Mouse (Mus musculus): ENCODE measurements around the gene Kdm4d. TPM values are rescaled to one million over a fixed set of nuclear protein-coding genes. Genes with fewer than 3 reads are reported as not detected.
A peak's percentile ranks its signal among the peaks of the same experiment; 100 is the strongest.

Kdm4d gene
- 0.18 and 0.26 TPM in 2 replicates for polyA plus RNA-seq (2014; fragmentation: Nextera tagmentation; extraction: Ambion mirVana)

GRCm38 (mm10) chr9:14500023-14500915 lies at the start of gene Kdm4d, which contains the start of gene Cwc15:
Gene Kdm4d, minus strand, starts transcription at chr9:14500482.
Gene Cwc15, plus strand, starts transcription at chr9:14500617.
- Histone ChIP-seq H3K4me2 (peak within 1 kb of the TSS; percentile 81), H3K27me3 (replicated peaks; ENCODE audit: control insufficient read depth, insufficient read depth, low read length) (no peaks in the 10 kb centered on the region), H3K9me3 (ENCODE audit: control insufficient read depth, low read length) (no peaks in the 10 kb centered on the region), H3K9ac (ENCODE audit: low read depth, low read length) (peak within 1 kb of the TSS; percentile 71), H3K36me3 (ENCODE audit: control insufficient read depth, insufficient read depth, low read length) (peaks cover 8% of the 10 kb centered on the region; the same call in 1 of the 2 replicates), H3K27ac (ENCODE audit: low read depth, low read length) (0 out of 2 replicates have a peak within 1 kb of the TSS, but pooled peaks have one; percentile 30), H3K4me1 (replicated peaks; ENCODE audit: control insufficient read depth, insufficient read depth, low read length) (no peaks in the 10 kb centered on the region; the same call in 1 of the 2 replicates), H3K4me3 (ENCODE audit: low read depth, low read length) (peak within 1 kb of the TSS; percentile 90)
- ATAC-seq (replicated peaks; ENCODE audit: low FRiP score): peak; percentile 97
- WGBS: under 1% methylated on average over 59 of the region's 59 CpGs
- DNase-seq (ENCODE audit: low spot score): peak; percentile 88

DNA sequence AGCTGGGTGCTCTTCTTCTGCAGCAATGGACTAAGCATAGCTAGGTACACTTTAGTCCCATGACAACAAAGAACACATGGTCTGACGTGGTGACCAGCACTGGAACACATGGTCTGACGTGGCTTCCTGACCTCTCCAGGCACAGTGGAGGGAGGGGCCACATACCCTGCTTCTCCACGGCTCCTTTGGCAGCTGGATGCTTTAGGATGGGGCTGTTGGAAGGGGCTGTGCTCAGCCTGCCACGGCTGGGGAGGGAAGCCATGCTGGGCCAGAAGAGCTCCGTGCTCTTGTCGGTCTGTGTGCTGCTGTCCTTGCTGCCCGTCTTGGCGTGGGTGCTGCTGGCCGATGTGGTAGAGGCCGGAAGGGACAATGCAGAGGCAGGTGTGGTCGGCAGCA lies 48.1 kb upstream of the Kdm4d start:
- ATAC-seq (replicated peaks; ENCODE audit: low FRiP score): no peak
- H3K4me3 ChIP-seq (ENCODE audit: low read depth, low read length): no peak overlapping the region
- H3K9ac ChIP-seq (ENCODE audit: low read depth, low read length): no peak overlapping the region
- WGBS: 77% methylated on average over 11 of the region's 11 CpGs
- no peak overlapping the region for H3K27ac ChIP-seq (ENCODE audit: low read depth, low read length)
- H3K4me2 ChIP-seq: no peak overlapping the region
- H3K9me3 ChIP-seq (ENCODE audit: control insufficient read depth, low read length): no peaks in the 10 kb centered on the region
- peaks cover 6% of the 10 kb centered on the region for H3K36me3 ChIP-seq (ENCODE audit: control insufficient read depth, insufficient read depth, low read length)
- DNase-seq (ENCODE audit: low spot score): no peak
- no peaks in the 10 kb centered on the region for H3K27me3 ChIP-seq (replicated peaks; ENCODE audit: control insufficient read depth, insufficient read depth, low read length)
- no peaks in the 10 kb centered on the region for H3K4me1 ChIP-seq (replicated peaks; ENCODE audit: control insufficient read depth, insufficient read depth, low read length)

- H3K9ac ChIP-seq (ENCODE audit: low read depth, low read length): no peak overlapping the region
- no peak overlapping the region for H3K4me2 ChIP-seq
- no peak overlapping the region for H3K27ac ChIP-seq (ENCODE audit: low read depth, low read length)
- WGBS: 76% methylated on average over 12 of the region's 12 CpGs
- no peak overlapping the region for H3K4me3 ChIP-seq (ENCODE audit: low read depth, low read length)
- no peaks in the 10 kb centered on the region for H3K9me3 ChIP-seq (ENCODE audit: control insufficient read depth, low read length)
- H3K4me1 ChIP-seq (replicated peaks; ENCODE audit: control insufficient read depth, insufficient read depth, low read length): no peaks in the 10 kb centered on the region
- no peak for ATAC-seq (replicated peaks; ENCODE audit: low FRiP score)
- H3K36me3 ChIP-seq (ENCODE audit: control insufficient read depth, insufficient read depth, low read length): peaks cover 6% of the 10 kb centered on the region
- DNase-seq (ENCODE audit: low spot score): no peak
- H3K27me3 ChIP-seq (replicated peaks; ENCODE audit: control insufficient read depth, insufficient read depth, low read length): no peaks in the 10 kb centered on the region
Measured at GRCm38 (mm10) chr9:14547584-14548365, 47.5 kb upstream of the Kdm4d start.

DNA sequence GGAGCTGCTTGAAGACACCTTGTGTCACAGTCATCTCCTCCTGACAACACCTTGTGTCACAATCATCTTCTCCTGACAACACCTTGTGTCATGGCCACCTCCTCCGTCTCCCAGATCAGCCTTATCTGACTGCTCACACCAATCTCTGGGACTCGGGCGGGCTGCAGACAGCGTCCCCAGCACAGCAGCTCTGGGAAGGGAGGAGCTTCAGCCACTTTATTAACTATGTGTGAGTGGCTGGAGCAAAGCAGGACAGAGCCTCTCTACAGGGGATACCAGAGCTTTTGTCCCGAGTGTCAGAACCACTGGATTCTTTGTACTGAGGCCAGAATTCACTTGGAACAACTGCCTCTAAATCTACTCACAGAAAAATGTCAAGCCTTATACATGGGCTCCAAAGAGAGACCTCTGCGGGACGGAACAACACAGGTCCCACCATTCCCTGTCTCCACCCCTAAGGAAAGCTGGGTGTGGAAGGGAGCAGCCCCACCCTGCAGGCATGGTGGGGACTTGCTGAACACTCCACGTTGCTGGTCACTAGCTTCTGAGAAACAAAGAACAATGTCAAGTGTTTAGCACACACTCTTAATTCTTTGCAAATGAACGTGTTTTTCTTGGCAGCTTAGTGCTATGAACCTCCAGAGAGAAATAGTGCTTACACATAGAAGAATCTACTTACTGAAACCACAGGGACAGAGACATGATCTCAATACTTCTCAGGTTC lies 43.9 kb upstream of the Kdm4d start:
- H3K4me1 ChIP-seq (replicated peaks; ENCODE audit: control insufficient read depth, insufficient read depth, low read length): no peaks in the 10 kb centered on the region
- no peak overlapping the region for H3K9ac ChIP-seq (ENCODE audit: low read depth, low read length)
- no peak overlapping the region for H3K4me3 ChIP-seq (ENCODE audit: low read depth, low read length)
- no peak overlapping the region for H3K27ac ChIP-seq (ENCODE audit: low read depth, low read length)
- DNase-seq (ENCODE audit: low spot score): no peak
- WGBS: 61% methylated on average over 9 of the region's 9 CpGs
- H3K36me3 ChIP-seq (ENCODE audit: control insufficient read depth, insufficient read depth, low read length): peaks cover 6% of the 10 kb centered on the region
- H3K27me3 ChIP-seq (replicated peaks; ENCODE audit: control insufficient read depth, insufficient read depth, low read length): no peaks in the 10 kb centered on the region
- H3K9me3 ChIP-seq (ENCODE audit: control insufficient read depth, low read length): no peaks in the 10 kb centered on the region
- H3K4me2 ChIP-seq: no peak overlapping the region
- no peak for ATAC-seq (replicated peaks; ENCODE audit: low FRiP score)

DNA sequence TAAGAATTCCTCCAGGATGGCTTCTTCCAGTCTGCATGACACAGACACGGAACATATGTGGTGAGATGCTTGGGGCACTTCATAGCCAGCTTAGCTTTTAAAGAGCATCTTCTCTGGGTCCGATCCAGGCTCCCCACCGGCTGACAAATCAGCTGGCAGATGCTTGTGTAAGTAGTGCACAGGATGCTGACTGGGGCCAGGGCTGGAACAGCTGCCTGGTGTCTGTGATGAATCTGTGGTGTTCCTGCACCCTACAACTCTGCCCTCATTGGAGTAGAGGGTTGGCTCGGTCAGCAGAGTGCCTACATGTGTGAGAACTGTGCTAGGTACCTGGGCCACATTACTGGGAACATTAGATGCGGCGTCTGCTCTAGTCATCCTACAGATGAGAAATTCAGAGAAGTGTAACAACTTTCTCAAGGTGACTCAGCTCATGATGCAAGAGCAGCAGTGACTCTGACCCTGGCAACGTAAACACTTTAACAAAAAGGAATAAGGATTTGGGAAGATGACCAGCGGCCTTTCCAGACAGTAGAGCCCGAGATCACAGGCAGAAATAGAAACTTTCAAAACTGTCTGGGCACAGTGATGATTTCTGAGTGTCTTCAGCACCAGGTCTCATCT lies 34.7 kb upstream of the Kdm4d start:
- Histone ChIP-seq H3K9me3 (ENCODE audit: control insufficient read depth, low read length) (no peaks in the 10 kb centered on the region), H3K36me3 (ENCODE audit: control insufficient read depth, insufficient read depth, low read length) (no peaks in the 10 kb centered on the region), H3K27me3 (replicated peaks; ENCODE audit: control insufficient read depth, insufficient read depth, low read length) (no peaks in the 10 kb centered on the region), H3K4me3 (ENCODE audit: low read depth, low read length) (no peak overlapping the region), H3K27ac (ENCODE audit: low read depth, low read length) (no peak overlapping the region), H3K9ac (ENCODE audit: low read depth, low read length) (no peak overlapping the region), H3K4me1 (replicated peaks; ENCODE audit: control insufficient read depth, insufficient read depth, low read length) (no peaks in the 10 kb centered on the region), H3K4me2 (no peak overlapping the region)
- ATAC-seq (replicated peaks; ENCODE audit: low FRiP score) (no peak), DNase-seq (ENCODE audit: low spot score) (no peak)
- 71% methylated on average over 9 of the region's 9 CpGs for WGBS

DNA sequence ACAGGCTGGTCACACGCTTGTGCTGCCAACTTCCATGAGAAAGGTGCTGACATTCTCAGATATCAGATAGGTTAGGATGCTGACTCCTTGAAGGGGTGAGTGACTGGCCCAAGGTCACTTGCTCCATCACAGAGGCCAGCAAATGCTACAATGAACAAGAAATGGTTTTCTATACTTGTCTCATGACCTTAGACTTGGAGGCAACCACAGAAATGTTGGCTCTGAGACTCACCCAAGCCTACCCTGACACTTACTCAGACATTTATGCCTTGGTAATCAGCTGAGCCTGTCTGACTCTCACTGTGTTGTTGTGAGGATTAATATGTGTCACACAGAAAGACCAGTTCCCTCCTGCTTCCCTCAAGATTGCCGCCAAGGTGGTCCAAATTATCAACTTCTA lies 33.4 kb upstream of the Kdm4d start:
- no peaks in the 10 kb centered on the region for H3K4me1 ChIP-seq (replicated peaks; ENCODE audit: control insufficient read depth, insufficient read depth, low read length)
- no peaks in the 10 kb centered on the region for H3K9me3 ChIP-seq (ENCODE audit: control insufficient read depth, low read length)
- H3K9ac ChIP-seq (ENCODE audit: low read depth, low read length): no peak overlapping the region
- ATAC-seq (replicated peaks; ENCODE audit: low FRiP score) (no peak), DNase-seq (ENCODE audit: low spot score) (no peak)
- H3K27ac ChIP-seq (ENCODE audit: low read depth, low read length): no peak overlapping the region
- WGBS: 76% methylated on average over 2 of the region's 2 CpGs
- no peak overlapping the region for H3K4me3 ChIP-seq (ENCODE audit: low read depth, low read length)
- H3K4me2 ChIP-seq: no peak overlapping the region
- no peaks in the 10 kb centered on the region for H3K36me3 ChIP-seq (ENCODE audit: control insufficient read depth, insufficient read depth, low read length)
- H3K27me3 ChIP-seq (replicated peaks; ENCODE audit: control insufficient read depth, insufficient read depth, low read length): no peaks in the 10 kb centered on the region

DNA sequence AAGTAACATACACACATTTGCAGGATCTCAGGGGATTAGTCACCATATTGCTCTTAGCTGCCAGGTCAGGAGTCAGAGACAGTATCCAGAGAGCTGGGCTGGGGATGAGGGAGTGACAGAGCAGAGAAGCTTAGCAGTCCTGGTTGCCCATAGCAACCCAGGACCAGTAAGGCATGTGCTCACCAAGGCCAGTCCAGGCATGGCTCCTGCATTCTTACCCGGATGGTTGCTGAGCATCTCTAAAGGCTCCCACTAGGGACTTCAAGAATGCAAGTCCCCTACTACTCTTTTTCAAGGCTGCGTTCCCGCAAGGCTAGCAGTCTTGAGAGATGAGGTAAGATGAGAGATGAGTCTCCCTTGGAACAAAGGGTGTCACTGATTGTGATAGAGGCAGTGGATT lies 32.0 kb upstream of the Kdm4d start:
- H3K36me3 ChIP-seq (ENCODE audit: control insufficient read depth, insufficient read depth, low read length): no peaks in the 10 kb centered on the region
- ATAC-seq (replicated peaks; ENCODE audit: low FRiP score) (no peak), DNase-seq (ENCODE audit: low spot score) (no peak)
- H3K27ac ChIP-seq (ENCODE audit: low read depth, low read length): no peak overlapping the region
- no peaks in the 10 kb centered on the region for H3K4me1 ChIP-seq (replicated peaks; ENCODE audit: control insufficient read depth, insufficient read depth, low read length)
- H3K4me3 ChIP-seq (ENCODE audit: low read depth, low read length): no peak overlapping the region
- no peak overlapping the region for H3K9ac ChIP-seq (ENCODE audit: low read depth, low read length)
- H3K4me2 ChIP-seq: no peak overlapping the region
- H3K27me3 ChIP-seq (replicated peaks; ENCODE audit: control insufficient read depth, insufficient read depth, low read length): no peaks in the 10 kb centered on the region
- whole genome bisulfite sequencing: 63% methylated on average over 3 of the region's 3 CpGs
- H3K9me3 ChIP-seq (ENCODE audit: control insufficient read depth, low read length): no peaks in the 10 kb centered on the region

DNA sequence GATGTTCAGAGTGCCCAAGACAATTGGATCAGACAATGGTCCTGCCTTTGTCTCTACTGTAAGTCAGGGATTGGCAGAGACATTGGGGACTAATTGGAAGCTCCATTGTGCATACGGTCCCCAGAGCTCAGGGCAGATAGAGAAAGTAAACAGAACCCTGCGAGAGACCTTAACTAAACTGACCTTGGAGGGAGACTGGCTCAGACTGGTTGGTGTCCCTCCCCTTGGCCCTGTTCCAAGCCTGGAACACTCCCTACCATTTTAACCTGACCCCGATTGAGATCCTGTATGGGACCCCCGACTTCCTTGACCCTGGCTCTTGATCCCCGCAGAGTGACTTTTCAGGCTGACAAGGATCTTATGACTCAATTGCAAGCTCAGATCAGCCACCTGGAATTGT lies 29.7 kb upstream of the Kdm4d start:
- DNase-seq (ENCODE audit: low spot score) (no peak), ATAC-seq (replicated peaks; ENCODE audit: low FRiP score) (no peak)
- 70% methylated on average over 5 of the region's 5 CpGs for WGBS

More for the DNA sequence above, 29.7 kb upstream of the Kdm4d start:
- H3K4me2 ChIP-seq: no peak overlapping the region
- no peaks in the 10 kb centered on the region for H3K4me1 ChIP-seq (replicated peaks; ENCODE audit: control insufficient read depth, insufficient read depth, low read length)
- no peaks in the 10 kb centered on the region for H3K9me3 ChIP-seq (ENCODE audit: control insufficient read depth, low read length)
- no peaks in the 10 kb centered on the region for H3K36me3 ChIP-seq (ENCODE audit: control insufficient read depth, insufficient read depth, low read length)
- no peak overlapping the region for H3K4me3 ChIP-seq (ENCODE audit: low read depth, low read length)
- no peak overlapping the region for H3K27ac ChIP-seq (ENCODE audit: low read depth, low read length)
- H3K27me3 ChIP-seq (replicated peaks; ENCODE audit: control insufficient read depth, insufficient read depth, low read length): no peaks in the 10 kb centered on the region
- no peak overlapping the region for H3K9ac ChIP-seq (ENCODE audit: low read depth, low read length)
